Mouse (Mus musculus) spleen, adult 12 weeks (tissue): Measurements from ENCODE around the gene Polr2e.

Experiments
- DNase-seq: peaks from one replicate; pipeline ENCODE4 v3.0.0; 2022; ENCODE audit warnings: low spot score

Polr2e gene

GRCm38 (mm10) chr10:80033511-80034391 is 5.8 kb downstream of the Polr2e start:
- no peak for DNase-seq

- peak; percentile 47 for DNase-seq
These were observed 6.7 kb downstream of the Polr2e start for GRCm38 (mm10) chr10:80032799-80033480.

GRCm38 (mm10) chr10:80030736-80031135 is 8.9 kb downstream of the Polr2e start:
- no peak for DNase-seq

GRCm38 (mm10) chr10:80030191-80030590 is 9.4 kb downstream of the Polr2e start:
- DNase-seq: no peak

- no peak for DNase-seq
These were observed 11.1 kb downstream of the Polr2e start for GRCm38 (mm10) chr10:80028521-80028846.

- DNase-seq: no peak
These were observed 11.7 kb downstream of the Polr2e start for GRCm38 (mm10) chr10:80027681-80028520.

GRCm38 (mm10) chr10:80025889-80026288 is 13.7 kb downstream of the Polr2e start:
- DNase-seq: no peak

GRCm38 (mm10) chr10:80025463-80025862 is 14.1 kb downstream of the Polr2e start:
- no peak for DNase-seq

GRCm38 (mm10) chr10:80025044-80025347 is 14.6 kb downstream of the Polr2e start:
- no peak for DNase-seq

- DNase-seq: peak; percentile 40
These were observed 15.2 kb downstream of the Polr2e start for GRCm38 (mm10) chr10:80024229-80025043.

- no peak for DNase-seq
These were observed 15.8 kb downstream of the Polr2e start for GRCm38 (mm10) chr10:80023758-80024157.

GRCm38 (mm10) chr10:80022806-80023205 is 16.8 kb downstream of the Polr2e start:
- no peak for DNase-seq

- DNase-seq: no peak
These were observed 17.4 kb downstream of the Polr2e start for GRCm38 (mm10) chr10:80022164-80022563.

- DNase-seq: no peak
These were observed 18.3 kb downstream of the Polr2e start for GRCm38 (mm10) chr10:80021320-80021641.

GRCm38 (mm10) chr10:80020603-80021319 is 18.8 kb downstream of the Polr2e start:
- no peak for DNase-seq

GRCm38 (mm10) chr10:80020191-80020590 is 19.4 kb downstream of the Polr2e start:
- DNase-seq: no peak

- DNase-seq: no peak
These were observed 20.0 kb downstream of the Polr2e start for GRCm38 (mm10) chr10:80019471-80020131.

GRCm38 (mm10) chr10:80018739-80019297 is 20.8 kb downstream of the Polr2e start:
- peak; percentile 34 for DNase-seq

- no peak for DNase-seq
These were observed 21.8 kb downstream of the Polr2e start for GRCm38 (mm10) chr10:80017771-80018170.

GRCm38 (mm10) chr10:80017361-80017760 is 22.2 kb downstream of the Polr2e start:
- peak; percentile 71 for DNase-seq
